Mouse (Mus musculus): ENCODE results near the gene Tnpo1.

- TF ChIP-seq POLR2A (IDR thresholded peaks at IDR 0.05; ENCODE audit: low read depth, low read length) = no peak
- TF ChIP-seq CTCF (IDR thresholded peaks at IDR 0.05; ENCODE audit: borderline replicate concordance, insufficient read depth, low read length) = no peak
These were observed 92.0 kb downstream of the Tnpo1 start for GRCm38 (mm10) chr13:98834199-98834598.
